Comparison of ENCODE assay signal across 12 mouse cellular contexts in the genomic region with DNA sequence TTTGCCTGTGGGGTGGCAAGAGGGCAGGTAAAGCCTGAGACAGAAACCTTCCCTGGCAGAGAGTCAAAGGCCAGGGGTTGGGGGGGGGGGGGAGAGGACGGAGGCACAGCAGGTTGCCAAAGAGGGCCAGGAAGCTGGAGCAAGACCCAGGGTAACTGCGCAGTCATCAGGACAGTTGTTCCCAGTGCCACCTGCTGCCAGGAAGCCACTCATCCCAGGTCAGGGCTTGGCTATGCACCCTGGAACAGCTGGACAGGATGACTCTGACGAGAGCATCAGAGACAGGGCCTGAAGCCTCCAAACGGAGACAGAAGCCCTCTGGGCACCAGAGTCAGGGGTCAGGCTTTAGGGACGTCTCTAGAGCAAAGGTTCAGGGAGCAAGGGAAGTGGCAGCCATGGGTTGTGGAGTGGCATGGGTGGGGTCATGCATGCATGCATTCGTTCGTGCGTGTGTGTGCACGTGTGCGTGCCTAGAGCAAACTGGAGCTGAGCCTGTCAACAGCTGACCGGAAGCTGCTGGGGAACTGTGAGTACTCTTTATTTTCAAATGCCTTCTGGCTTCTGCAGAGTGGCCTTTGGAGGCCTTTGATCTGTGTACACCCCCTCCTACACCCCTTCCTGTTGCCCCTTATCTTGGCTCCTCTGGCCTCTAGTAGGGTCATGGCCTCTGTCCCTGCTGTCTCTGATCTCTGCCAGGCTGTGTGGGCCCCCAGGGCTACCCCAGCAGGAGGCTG. TPM values are rescaled to one million over a fixed set of nuclear protein-coding genes. Genes with fewer than 3 reads are reported as not detected.
DNase-seq lines count a peak whose midpoint lies in the region; ATAC-seq lines count a peak whose summit lies in the region.
"Had no signal": no experiment of that assay in that cellular context is flagged by ENCODE, and none has a peak within 500 bp of the region (broad histone marks: within the 10 kb centered on the region; RNA-seq: fewer than 3 reads in every experiment).

No protein-coding gene starts in this region.

- ATAC-seq in neural tube, embryonic 11.5 days (ENCODE audit: insufficient read depth, low FRiP score, low TSS enrichment), result no peak
- ATAC-seq in liver, embryonic 16.5 days (ENCODE audit: low read depth), result peak; percentile 13; the same call in 1 of the 2 replicates
- ATAC-seq: forebrain, embryonic 13.5 days; midbrain, embryonic 16.5 days had no signal

- no peak overlapping the region; the same call in 1 of the 2 replicates for H3K9ac ChIP-seq in neural tube, embryonic 11.5 days (ENCODE audit: low read length)
- H3K9ac ChIP-seq in liver, embryonic 16.5 days (ENCODE audit: low read depth, low read length), result no peak overlapping the region
- H3K9ac ChIP-seq: forebrain, embryonic 13.5 days had no signal

- intact Hi-C loops in heart, postnatal 14 days (cut with DNase I), result no loop called here

- H3K4me3 ChIP-seq in neural tube, embryonic 11.5 days (ENCODE audit: low read depth, low read length), result no peak overlapping the region
- no peak overlapping the region for H3K4me3 ChIP-seq in liver, embryonic 16.5 days (ENCODE audit: low read depth, low read length)
- H3K4me3 ChIP-seq: forebrain, embryonic 13.5 days had no signal

- H3K36me3 ChIP-seq in neural tube, embryonic 11.5 days (ENCODE audit: control insufficient read depth, insufficient read depth, low read length), result no peaks in the 10 kb centered on the region
- no peaks in the 10 kb centered on the region for H3K36me3 ChIP-seq in liver, embryonic 16.5 days (ENCODE audit: control insufficient read depth, insufficient read depth)

- H3K9me3 ChIP-seq in neural tube, embryonic 11.5 days (ENCODE audit: control insufficient read depth, low read length), result no peaks in the 10 kb centered on the region
- no peaks in the 10 kb centered on the region for H3K9me3 ChIP-seq in liver, embryonic 16.5 days (replicated peaks; ENCODE audit: control insufficient read depth, low read length)
- H3K9me3 ChIP-seq: forebrain, embryonic 13.5 days had no signal

- H3K27me3 ChIP-seq in neural tube, embryonic 11.5 days (ENCODE audit: control insufficient read depth, insufficient read depth, low read length), result no peaks in the 10 kb centered on the region
- no peaks in the 10 kb centered on the region for H3K27me3 ChIP-seq in liver, embryonic 16.5 days (ENCODE audit: control insufficient read depth, insufficient read depth, low read depth, low read length)

- 0 out of 2 replicates have a peak overlapping the region, but pooled peaks have one; percentile 31 for H3K27ac ChIP-seq in neural tube, embryonic 11.5 days (ENCODE audit: low read depth, low read length)
- no peak overlapping the region for H3K27ac ChIP-seq in liver, embryonic 16.5 days (ENCODE audit: low read length)
- H3K27ac ChIP-seq: forebrain, embryonic 13.5 days had no signal

- H3K4me1 ChIP-seq in neural tube, embryonic 11.5 days (ENCODE audit: control insufficient read depth, insufficient read depth, low read length), result peaks cover 4% of the 10 kb centered on the region; the same call in 1 of the 2 replicates
- H3K4me1 ChIP-seq in liver, embryonic 16.5 days (ENCODE audit: control insufficient read depth, low read depth, low read length), result 0 out of 2 replicates have a peak, but pooled peaks cover 2% of the 10 kb centered on the region

- peak; percentile 15 to 38 for DNase-seq in heart, adult 9 months (ENCODE audit: low spot score in 2 of 2)
- no peak for DNase-seq in heart, postnatal 14 days
- DNase-seq in neural tube, embryonic 11.5 days (ENCODE audit: low spot score), result no peak
- no peak for DNase-seq in neural tube, embryonic 10.5 days (ENCODE audit: extremely low spot score, low spot score)
- DNase-seq in cerebellum, postnatal 4 days (ENCODE audit: low spot score in 2 of 2), result no peak
- DNase-seq in cerebellum, adult 18-20 months, result no peak
- DNase-seq in cerebellum, postnatal 14 days, result no peak

- WGBS in neural tube, embryonic 11.5 days, result 49% methylated on average over 10 of the region's 11 CpGs
- 30% methylated on average over 10 of the region's 11 CpGs for WGBS in liver, embryonic 16.5 days (ENCODE audit: insufficient replicate concordance)

- H3K4me2 ChIP-seq in neural tube, embryonic 11.5 days (ENCODE audit: low read depth), result no peak overlapping the region
- H3K4me2 ChIP-seq in liver, embryonic 16.5 days (ENCODE audit: low read depth, low read length), result no peak overlapping the region
- H3K4me2 ChIP-seq: forebrain, embryonic 13.5 days had no signal

RNA-seq across cellular contexts. Expression of gene Laptm5, which starts 23.0 kb away (rescaled TPM):
- 10 to 100 TPM; 17.8 to 35.3 TPM for total RNA-seq in heart, postnatal 14 days (2021)
- 24.6 and 24.8 TPM in 2 replicates for polyA plus RNA-seq in neural tube, embryonic 11.5 days (2014; fragmentation: Nextera tagmentation; extraction: Ambion mirVana)
- 78.1 and 91.2 TPM in 2 replicates for polyA plus RNA-seq in liver, embryonic 16.5 days (2015; fragmentation: Nextera tagmentation; extraction: Ambion mirVana)

RNA-seq across cellular contexts. Expression of gene Matn1, which starts 54.2 kb away (rescaled TPM):
- not detected for total RNA-seq in heart, postnatal 14 days (2021)
- not detected in 2 replicates for polyA plus RNA-seq in neural tube, embryonic 11.5 days (2014; fragmentation: Nextera tagmentation; extraction: Ambion mirVana)
- polyA plus RNA-seq in liver, embryonic 16.5 days (2015; fragmentation: Nextera tagmentation; extraction: Ambion mirVana), result 0.04 TPM in 1 of 2 replicates, not detected in the other
- total RNA-seq: gastrocnemius, postnatal 4 days had no signal
- polyA plus RNA-seq: forebrain, embryonic 13.5 days; large intestine, adult 2 months had no signal

Comparison
In these comparisons a context has a peak if more than half of its experiments do, and no peak if none do; other contexts are left out.
1. DNase-seq: peak in heart, adult 9 months (2 of 2); none in heart, postnatal 14 days (0 of 2), neural tube, embryonic 11.5 days (single experiment), neural tube, embryonic 10.5 days (single experiment), cerebellum, postnatal 4 days (0 of 2), cerebellum, adult 18-20 months (0 of 2) and cerebellum, postnatal 14 days (0 of 2).